Mouse (Mus musculus): Measurements from ENCODE around the gene Slc52a3.
A peak's percentile ranks its signal among the peaks of the same experiment; 100 is the strongest.
"Not testable (repeated sequence)": the region's sequence is repeated elsewhere in the genome, so short reads cannot be mapped to it uniquely, and the experiment has no call there.

Slc52a3 gene

GRCm38 (mm10) chr2:151973595-151974562, 22.4 kb upstream of the Slc52a3 start:
- DNase-seq (ENCODE audit: inconsistent ontology term): peak; percentile 88

- no peak for DNase-seq (ENCODE audit: inconsistent ontology term)
Measured at GRCm38 (mm10) chr2:151975295-151975694, 21.0 kb upstream of the Slc52a3 start.

- no peak for DNase-seq (ENCODE audit: inconsistent ontology term)
Measured at GRCm38 (mm10) chr2:151976067-151976466, 20.2 kb upstream of the Slc52a3 start.

- DNase-seq (ENCODE audit: inconsistent ontology term): peak; percentile 62
Measured at GRCm38 (mm10) chr2:151977689-151978440, 18.4 kb upstream of the Slc52a3 start.

- peak; percentile 43 for DNase-seq (ENCODE audit: inconsistent ontology term)
Measured at GRCm38 (mm10) chr2:151978494-151978893, 17.8 kb upstream of the Slc52a3 start.

GRCm38 (mm10) chr2:151979470-151980354, 16.6 kb upstream of the Slc52a3 start, which contains the start of gene Fam110a:
Gene Fam110a (minus strand): TSS chr2:151980219.
- DNase-seq (ENCODE audit: inconsistent ontology term): peak; percentile 97

GRCm38 (mm10) chr2:151980355-151980693, 16.0 kb upstream of the Slc52a3 start:
- no peak for DNase-seq (ENCODE audit: inconsistent ontology term)

GRCm38 (mm10) chr2:151981268-151981667, 15.0 kb upstream of the Slc52a3 start:
- no peak for DNase-seq (ENCODE audit: inconsistent ontology term)

- DNase-seq (ENCODE audit: inconsistent ontology term): no peak
Measured at GRCm38 (mm10) chr2:151982476-151982875, 13.8 kb upstream of the Slc52a3 start.

GRCm38 (mm10) chr2:151984019-151984418, 12.3 kb upstream of the Slc52a3 start:
- DNase-seq (ENCODE audit: inconsistent ontology term): no peak

- DNase-seq (ENCODE audit: inconsistent ontology term): no peak
Measured at GRCm38 (mm10) chr2:151985426-151986172, 10.7 kb upstream of the Slc52a3 start.

GRCm38 (mm10) chr2:151986958-151987357, 9.4 kb upstream of the Slc52a3 start:
- no peak for DNase-seq (ENCODE audit: inconsistent ontology term)

GRCm38 (mm10) chr2:151988978-151989377, 7.3 kb upstream of the Slc52a3 start:
- no peak for DNase-seq (ENCODE audit: inconsistent ontology term)

GRCm38 (mm10) chr2:151990985-151991394, 5.3 kb upstream of the Slc52a3 start:
- no peak for DNase-seq (ENCODE audit: inconsistent ontology term)

- DNase-seq (ENCODE audit: inconsistent ontology term): no peak
Measured at GRCm38 (mm10) chr2:151991446-151991845, 4.9 kb upstream of the Slc52a3 start.

- peak; percentile 71 for DNase-seq (ENCODE audit: inconsistent ontology term)
Measured at GRCm38 (mm10) chr2:151994350-151995122, 1.8 kb upstream of the Slc52a3 start.

- not testable (repeated sequence) for DNase-seq (ENCODE audit: inconsistent ontology term)
Measured at GRCm38 (mm10) chr2:151997190-151997575, 872 bp downstream of the Slc52a3 start.

- DNase-seq (ENCODE audit: inconsistent ontology term): no peak
Measured at GRCm38 (mm10) chr2:151997776-151998504, 1.6 kb downstream of the Slc52a3 start.

- no peak for DNase-seq (ENCODE audit: inconsistent ontology term)
Measured at GRCm38 (mm10) chr2:151998505-151998899, 2.2 kb downstream of the Slc52a3 start.
